Mouse (Mus musculus): Measurements from ENCODE around the gene Vasn. TPM values are rescaled to one million over a fixed set of nuclear protein-coding genes. Genes with fewer than 3 reads are reported as not detected.

The Vasn gene
- polyA plus RNA-seq, 2 experiments: 35.7 to 75.7 TPM

DNA sequence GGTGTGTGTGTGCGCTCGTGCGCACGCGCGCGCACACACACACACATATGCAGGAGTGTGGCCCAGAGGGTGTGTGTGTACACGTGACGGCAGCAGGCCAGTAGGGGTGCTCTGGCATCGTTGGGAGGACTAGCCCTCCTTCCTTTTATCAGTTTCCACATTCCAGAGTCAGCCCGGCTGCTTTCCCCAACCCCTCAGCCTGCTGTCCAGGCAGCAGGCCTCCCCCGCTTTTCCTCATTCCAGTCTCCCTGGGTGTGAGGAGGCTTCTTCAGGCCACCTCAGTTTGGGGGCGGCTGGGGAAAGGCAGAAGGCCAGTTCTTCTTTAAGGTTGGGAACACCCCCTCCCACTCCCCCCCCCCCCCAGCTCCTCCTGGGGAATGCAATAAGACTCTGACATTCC, 2.4 kb downstream of the Vasn start:
- Histone ChIP-seq H3K9me3 (ENCODE audit: control insufficient read depth, low read length) (no peaks in the 10 kb centered on the region), H3K4me1 (ENCODE audit: control insufficient read depth, insufficient read depth, low read length) (peaks cover 60% of the 10 kb centered on the region), H3K36me3 (ENCODE audit: control insufficient read depth, insufficient read depth, low read length) (peaks cover 29% of the 10 kb centered on the region), H3K4me2 (replicated peaks; ENCODE audit: low read depth, low read length, severe bottlenecking) (peak overlapping the region; percentile 65), H3K27ac (replicated peaks; ENCODE audit: low read depth, low read length) (peak overlapping the region; percentile 76), H3K9ac (ENCODE audit: low read depth, low read length, severe bottlenecking) (peak overlapping the region; percentile 49), H3K27me3 (ENCODE audit: control insufficient read depth, insufficient read depth, low read length) (no peaks in the 10 kb centered on the region), H3K4me3 (replicated peaks; ENCODE audit: low read length) (peak overlapping the region; percentile 76)
- peak; percentile 42; the same call in 1 of the 2 replicates for ATAC-seq (ENCODE audit: low FRiP score, low read depth)
- TF ChIP-seq POLR2A (IDR thresholded peaks at IDR 0.05; ENCODE audit: borderline replicate concordance, extremely low read depth, insufficient read depth, insufficient read length): no peak
- WGBS: 27% methylated on average over 13 of the region's 13 CpGs
- DNase-seq (ENCODE audit: low spot score): peak; percentile 74

DNA sequence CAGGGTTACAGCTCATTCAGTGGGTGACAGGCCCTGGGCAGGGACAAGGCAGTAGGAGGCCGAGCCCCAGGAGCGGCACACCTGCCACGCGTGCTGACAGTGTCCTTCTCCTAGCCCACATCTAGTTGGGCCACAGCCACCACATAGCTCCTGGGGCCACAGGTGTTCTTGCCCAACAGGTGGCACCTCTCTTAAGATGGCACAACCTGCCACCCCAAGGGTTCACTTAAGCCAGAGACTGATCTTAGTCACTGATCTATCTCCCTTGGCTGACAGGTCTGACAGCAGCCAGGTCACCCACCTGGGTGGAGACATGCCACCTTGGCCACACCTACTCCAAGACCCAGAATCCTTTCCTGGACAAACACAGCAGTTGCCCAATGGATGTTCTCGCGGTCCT, 3.2 kb downstream of the Vasn start:
- H3K4me3 ChIP-seq (replicated peaks; ENCODE audit: low read length): peak overlapping the region; percentile 76
- WGBS: 69% methylated on average over 6 of the region's 6 CpGs
- peak overlapping the region; percentile 76 for H3K27ac ChIP-seq (replicated peaks; ENCODE audit: low read depth, low read length)
- peaks cover 36% of the 10 kb centered on the region for H3K36me3 ChIP-seq (ENCODE audit: control insufficient read depth, insufficient read depth, low read length)
- DNase-seq (ENCODE audit: low spot score) (no peak), ATAC-seq (ENCODE audit: low FRiP score, low read depth) (no peak)
- peak overlapping the region; percentile 49 for H3K9ac ChIP-seq (ENCODE audit: low read depth, low read length, severe bottlenecking)
- peaks cover 68% of the 10 kb centered on the region for H3K4me1 ChIP-seq (ENCODE audit: control insufficient read depth, insufficient read depth, low read length)
- no peaks in the 10 kb centered on the region for H3K9me3 ChIP-seq (ENCODE audit: control insufficient read depth, low read length)
- H3K4me2 ChIP-seq (replicated peaks; ENCODE audit: low read depth, low read length, severe bottlenecking): peak overlapping the region; percentile 65
- no peak for TF ChIP-seq POLR2A (IDR thresholded peaks at IDR 0.05; ENCODE audit: borderline replicate concordance, extremely low read depth, insufficient read depth, insufficient read length)
- H3K27me3 ChIP-seq (ENCODE audit: control insufficient read depth, insufficient read depth, low read length): no peaks in the 10 kb centered on the region

- peak overlapping the region; percentile 65 for H3K4me2 ChIP-seq (replicated peaks; ENCODE audit: low read depth, low read length, severe bottlenecking)
- peaks cover 72% of the 10 kb centered on the region for H3K4me1 ChIP-seq (ENCODE audit: control insufficient read depth, insufficient read depth, low read length)
- H3K27ac ChIP-seq (replicated peaks; ENCODE audit: low read depth, low read length): peak overlapping the region; percentile 76
- H3K9me3 ChIP-seq (ENCODE audit: control insufficient read depth, low read length): no peaks in the 10 kb centered on the region
- peak; percentile 43 for DNase-seq (ENCODE audit: low spot score)
- peaks cover 45% of the 10 kb centered on the region for H3K36me3 ChIP-seq (ENCODE audit: control insufficient read depth, insufficient read depth, low read length)
- H3K4me3 ChIP-seq (replicated peaks; ENCODE audit: low read length): no peak overlapping the region
- H3K9ac ChIP-seq (ENCODE audit: low read depth, low read length, severe bottlenecking): no peak overlapping the region; the same call in 1 of the 2 replicates
- TF ChIP-seq POLR2A (IDR thresholded peaks at IDR 0.05; ENCODE audit: borderline replicate concordance, extremely low read depth, insufficient read depth, insufficient read length): no peak
- WGBS: 54% methylated on average over 11 of the region's 11 CpGs
- ATAC-seq (ENCODE audit: low FRiP score, low read depth): no peak
- no peaks in the 10 kb centered on the region for H3K27me3 ChIP-seq (ENCODE audit: control insufficient read depth, insufficient read depth, low read length)
Observed at GRCm38 (mm10) chr16:4643670-4644419, 4.1 kb downstream of the Vasn start.

- H3K27ac ChIP-seq (replicated peaks; ENCODE audit: low read depth, low read length): 0 out of 2 replicates have a peak overlapping the region, but pooled peaks have one; percentile 28
- no peaks in the 10 kb centered on the region for H3K9me3 ChIP-seq (ENCODE audit: control insufficient read depth, low read length)
- H3K4me2 ChIP-seq (replicated peaks; ENCODE audit: low read depth, low read length, severe bottlenecking): no peak overlapping the region
- DNase-seq (ENCODE audit: low spot score): no peak
- H3K36me3 ChIP-seq (ENCODE audit: control insufficient read depth, insufficient read depth, low read length): peaks cover 66% of the 10 kb centered on the region
- no peak overlapping the region for H3K9ac ChIP-seq (ENCODE audit: low read depth, low read length, severe bottlenecking)
- H3K27me3 ChIP-seq (ENCODE audit: control insufficient read depth, insufficient read depth, low read length): no peaks in the 10 kb centered on the region
- no peak for TF ChIP-seq POLR2A (IDR thresholded peaks at IDR 0.05; ENCODE audit: borderline replicate concordance, extremely low read depth, insufficient read depth, insufficient read length)
- 78% methylated on average over 4 of the region's 4 CpGs for WGBS
- ATAC-seq (ENCODE audit: low FRiP score, low read depth): no peak
- no peak overlapping the region for H3K4me3 ChIP-seq (replicated peaks; ENCODE audit: low read length)
- H3K4me1 ChIP-seq (ENCODE audit: control insufficient read depth, insufficient read depth, low read length): peaks cover 76% of the 10 kb centered on the region
Observed at GRCm38 (mm10) chr16:4645867-4646266, 6.1 kb downstream of the Vasn start.

- Histone ChIP-seq H3K4me1 (ENCODE audit: control insufficient read depth, insufficient read depth, low read length) (peaks cover 76% of the 10 kb centered on the region), H3K27ac (replicated peaks; ENCODE audit: low read depth, low read length) (peak overlapping the region; percentile 35), H3K9ac (ENCODE audit: low read depth, low read length, severe bottlenecking) (no peak overlapping the region), H3K9me3 (ENCODE audit: control insufficient read depth, low read length) (no peaks in the 10 kb centered on the region), H3K4me3 (replicated peaks; ENCODE audit: low read length) (no peak overlapping the region), H3K36me3 (ENCODE audit: control insufficient read depth, insufficient read depth, low read length) (peaks cover 70% of the 10 kb centered on the region), H3K27me3 (ENCODE audit: control insufficient read depth, insufficient read depth, low read length) (no peaks in the 10 kb centered on the region), H3K4me2 (replicated peaks; ENCODE audit: low read depth, low read length, severe bottlenecking) (peak overlapping the region; percentile 16; the same call in 1 of the 2 replicates)
- ATAC-seq (ENCODE audit: low FRiP score, low read depth) (no peak), DNase-seq (ENCODE audit: low spot score) (no peak)
- WGBS: 70% methylated on average over 4 of the region's 4 CpGs
- TF ChIP-seq POLR2A (IDR thresholded peaks at IDR 0.05; ENCODE audit: borderline replicate concordance, extremely low read depth, insufficient read depth, insufficient read length): no peak
Observed at GRCm38 (mm10) chr16:4646831-4647230, 7.1 kb downstream of the Vasn start.

All from limb, embryonic 14.5 days (tissue).